Mouse (Mus musculus): ENCODE measurements around the gene Spred3.

- no peak for TF ChIP-seq GATA1 (IDR thresholded peaks at IDR 0.05; ENCODE audit: borderline replicate concordance, low read length)
- no peak for TF ChIP-seq FLI1 (IDR thresholded peaks at IDR 0.05; ENCODE audit: low read length)
Observed at GRCm38 (mm10) chr7:29214846-29215245, 44.6 kb upstream of the Spred3 start.

Measured in megakaryocyte, embryonic 14.5 days (primary cell).